Mouse (Mus musculus): Measurements from ENCODE around the gene Xrcc3.

GRCm38 (mm10) chr12:111853011-111853436 lies 39.4 kb upstream of the Xrcc3 start:
- no peak for TF ChIP-seq POLR2A (IDR thresholded peaks at IDR 0.05; ENCODE audit: insufficient read depth, low read depth, low read length)
- no peak for TF ChIP-seq CTCF (IDR thresholded peaks at IDR 0.05)

All from heart, adult 2 months (tissue).